Mouse (Mus musculus): Measurements from ENCODE around the gene Gm44.
"Not testable (repeated sequence)": the region's sequence is repeated elsewhere in the genome, so short reads cannot be mapped to it uniquely, and the experiment has no call there.

Gm44 gene

GRCm38 (mm10) chrX:90891842-90892241 is at the start of gene Gm44:
TSS of gene Gm44 (plus strand) at chrX:90892142.
- no peak for DNase-seq (ENCODE audit: low read depth)

DNA sequence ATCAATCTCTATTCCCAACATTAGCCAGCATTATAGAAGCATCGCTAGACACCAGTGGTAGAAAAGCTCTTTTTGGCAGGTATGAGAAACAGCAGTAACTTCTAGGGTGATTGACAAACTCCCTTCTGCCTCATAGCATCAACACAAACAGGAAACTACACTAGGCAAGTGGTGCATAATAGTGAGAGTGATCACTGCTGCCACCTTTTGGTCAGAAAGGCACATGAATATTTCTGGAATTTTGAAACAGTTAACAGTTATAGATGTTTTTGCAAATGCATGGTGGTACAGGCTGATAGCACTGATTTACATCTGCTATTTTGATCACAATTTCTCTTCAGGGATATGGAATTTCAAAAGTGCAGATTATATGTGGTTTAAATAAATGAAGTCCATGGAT is 36.0 kb downstream of the Gm44 start:
- no peak for DNase-seq (ENCODE audit: low read depth)

DNA sequence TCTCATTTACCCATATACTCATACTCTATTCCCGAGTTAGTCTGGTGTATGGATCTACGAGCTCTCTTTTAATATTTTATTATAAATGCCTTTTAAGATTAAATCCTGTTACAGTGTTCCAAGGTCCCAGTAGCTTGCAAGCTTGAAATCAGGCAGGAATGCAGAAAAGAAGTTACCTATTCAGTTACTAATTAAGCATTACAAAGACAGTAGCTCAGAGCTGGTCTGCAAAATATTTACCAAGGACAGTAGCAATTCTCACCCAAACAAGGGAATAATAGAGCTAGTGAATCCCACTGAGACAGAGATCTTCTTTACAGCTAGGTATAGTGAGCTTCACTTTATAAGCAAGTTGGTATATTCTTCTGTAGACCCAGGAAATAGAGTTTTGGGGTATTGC is 46.3 kb downstream of the Gm44 start:
- not testable (repeated sequence) for DNase-seq (ENCODE audit: low read depth)

Data from c-Kit-positive CD71-negative TER-119-negative erythroid progenitor cells, embryonic 14.5 days (primary cell).